Mouse (Mus musculus) right cerebral cortex, postnatal 4 days (tissue): ENCODE results near the gene Tmc8.
"Not testable (repeated sequence)": the region's sequence is repeated elsewhere in the genome, so short reads cannot be mapped to it uniquely, and the experiment has no call there.

Experiments used
- DNase-seq: peaks from one replicate; pipeline ENCODE4 v3.0.0-alpha.2; 2022

Tmc8 gene

DNA sequence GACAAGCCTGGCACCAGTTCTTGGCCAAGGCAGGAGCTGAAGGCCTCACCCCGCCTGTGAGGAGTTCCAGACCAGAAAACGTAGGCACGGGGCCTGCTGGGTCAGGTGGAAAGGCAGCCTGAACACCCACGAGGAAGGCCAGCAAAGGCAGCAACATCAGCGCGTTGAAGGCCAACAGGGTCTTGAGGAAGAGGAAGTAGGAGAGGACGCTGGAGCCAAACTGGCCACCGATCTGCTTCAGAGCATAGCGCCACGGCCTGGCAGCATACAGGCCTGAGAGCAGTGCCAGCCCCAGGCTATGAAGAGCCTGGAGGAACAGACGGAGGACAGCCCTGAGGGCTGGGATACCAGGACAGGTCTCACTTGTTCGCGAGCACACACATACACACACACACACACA is 6.3 kb upstream of the Tmc8 start:
- no peak for DNase-seq

DNA sequence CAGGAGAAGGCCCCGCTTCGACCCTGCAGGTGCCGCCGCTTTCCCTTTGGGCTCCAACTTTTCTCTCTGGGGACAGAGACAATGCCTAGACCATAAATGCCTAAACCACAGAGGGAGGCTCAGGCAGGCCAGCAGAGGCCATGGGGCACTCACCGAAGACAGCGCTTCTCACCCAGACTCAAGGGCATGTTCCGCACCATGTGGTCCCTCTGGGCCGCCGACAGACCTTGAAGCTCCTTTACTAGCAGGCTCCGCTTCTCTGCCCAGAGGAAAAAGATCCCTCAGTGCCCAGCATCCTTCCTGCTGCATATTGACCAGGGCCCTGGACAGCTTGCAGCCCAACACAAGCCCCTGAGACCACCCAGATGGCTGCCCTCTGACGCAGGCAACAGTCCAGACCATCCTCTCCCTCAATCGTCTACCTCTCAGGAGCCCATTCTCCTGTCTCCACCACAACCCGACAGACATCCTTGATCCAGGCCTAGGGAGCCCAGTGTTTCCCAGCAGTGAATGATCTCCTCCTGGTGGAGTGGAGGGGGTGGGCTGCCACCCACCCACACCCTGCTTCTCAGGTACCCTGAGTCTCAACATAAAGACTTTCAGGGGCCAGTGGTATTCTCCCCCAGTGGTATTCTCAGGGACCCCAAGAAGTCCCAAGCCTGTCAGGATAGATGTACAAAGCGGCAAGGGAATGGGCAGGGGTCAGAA is 5.6 kb upstream of the Tmc8 start:
- no peak for DNase-seq

GRCm38 (mm10) chr11:117777111-117777510 is 4.8 kb upstream of the Tmc8 start:
- no peak for DNase-seq

GRCm38 (mm10) chr11:117778031-117778430 is 3.8 kb upstream of the Tmc8 start:
- DNase-seq: no peak

- no peak for DNase-seq
These were observed 2.9 kb upstream of the Tmc8 start for GRCm38 (mm10) chr11:117778851-117779433.

DNA sequence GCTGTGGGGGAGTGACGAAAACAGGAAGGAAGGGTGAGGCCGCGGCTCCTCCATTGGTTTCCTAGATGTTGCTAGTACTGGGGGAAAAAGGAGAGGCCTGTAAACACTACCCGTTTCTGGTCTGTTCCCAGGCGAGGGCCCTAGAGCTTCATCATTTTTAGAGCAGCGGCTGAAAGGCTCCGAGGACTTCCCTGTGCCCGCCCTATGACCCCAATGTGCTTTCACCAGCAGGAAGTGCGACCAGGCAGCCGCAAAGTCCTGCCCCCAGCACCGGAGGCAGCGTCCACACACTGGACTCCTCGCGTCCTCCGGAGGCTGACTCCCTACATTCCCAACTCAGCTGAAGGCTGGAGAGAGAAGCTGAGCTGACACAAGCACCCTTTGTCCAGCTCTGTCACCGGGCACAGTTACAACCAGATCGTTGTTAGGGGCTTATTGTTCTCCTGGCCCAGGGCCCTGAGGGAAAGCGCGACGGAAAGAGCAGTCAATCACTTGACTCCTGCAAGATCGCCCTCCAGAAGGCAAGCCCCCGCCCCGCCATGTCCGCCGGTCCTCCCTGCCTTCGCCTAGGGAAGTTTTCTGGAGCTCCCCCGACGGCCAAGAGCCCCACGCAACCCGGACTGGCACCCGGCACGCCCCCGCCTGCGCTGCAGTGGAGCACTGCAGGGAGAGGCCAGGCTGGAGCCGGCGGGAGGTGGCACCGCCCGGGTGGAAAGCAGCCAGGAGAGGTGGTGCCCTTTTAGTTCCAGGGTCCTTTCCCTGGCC is 2.3 kb upstream of the Tmc8 start:
- DNase-seq: no peak

- no peak for DNase-seq
These were observed 1.7 kb upstream of the Tmc8 start for GRCm38 (mm10) chr11:117780199-117780515.

DNA sequence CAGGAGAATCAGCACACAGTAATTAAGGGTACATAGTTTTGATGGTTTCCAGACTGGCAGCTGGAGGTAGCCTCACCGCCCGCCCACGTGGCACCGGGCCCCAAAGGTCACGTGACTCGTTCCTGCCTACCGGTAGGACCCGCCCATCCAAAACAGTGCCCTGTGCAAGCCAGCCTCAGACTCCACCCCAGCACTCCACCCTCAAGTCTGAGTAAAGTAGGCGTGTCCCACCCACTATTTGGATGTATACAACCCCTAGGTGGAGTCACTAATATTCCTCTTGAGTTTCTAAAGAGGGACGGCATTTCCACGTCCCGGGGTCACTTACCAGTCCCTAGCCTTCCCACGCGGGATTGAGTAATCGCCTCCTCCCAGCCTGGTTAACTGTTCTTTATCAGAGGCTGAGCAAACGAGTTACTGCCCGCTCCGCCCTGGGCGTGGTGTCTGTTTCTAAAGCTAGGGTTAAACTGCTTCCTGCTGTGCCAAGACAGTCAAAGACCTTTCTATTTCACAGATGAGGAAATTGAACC is 1.2 kb upstream of the Tmc8 start:
- no peak for DNase-seq

DNA sequence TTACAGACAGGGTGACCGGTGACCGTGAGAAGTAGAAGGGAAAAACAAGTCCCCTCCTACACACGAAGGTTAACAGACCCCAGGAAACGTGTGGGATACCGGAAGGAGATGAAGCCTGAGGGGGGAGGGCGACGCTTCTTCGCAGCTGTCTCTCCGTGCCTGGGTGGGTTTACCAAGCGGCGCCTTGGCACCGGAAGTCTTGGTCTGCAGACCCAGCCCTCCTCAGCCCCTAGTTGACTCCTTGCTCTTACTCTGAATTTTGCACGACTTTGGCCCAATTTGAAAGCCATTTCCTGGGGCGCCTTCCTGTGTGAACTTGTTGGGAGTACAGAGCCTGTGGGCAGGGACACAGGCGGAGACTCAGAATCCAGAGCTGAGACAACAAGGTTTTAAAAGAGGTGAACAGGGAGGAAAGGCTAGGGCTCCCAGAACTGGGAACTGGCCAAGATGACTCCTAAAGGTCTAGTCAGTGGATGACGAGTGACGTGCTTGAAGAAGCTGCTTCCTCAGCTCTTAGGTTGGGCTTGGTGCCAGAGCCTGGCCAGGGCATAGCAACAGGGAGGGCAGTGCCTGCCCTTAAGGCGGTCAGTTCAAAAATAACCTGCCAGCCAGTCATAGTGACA is 566 bp upstream of the Tmc8 start:
- DNase-seq: no peak

GRCm38 (mm10) chr11:117782705-117783034 is 794 bp downstream of the Tmc8 start:
- no peak for DNase-seq

GRCm38 (mm10) chr11:117783089-117783488 is 1.2 kb downstream of the Tmc8 start:
- peak; percentile 81 for DNase-seq

DNA sequence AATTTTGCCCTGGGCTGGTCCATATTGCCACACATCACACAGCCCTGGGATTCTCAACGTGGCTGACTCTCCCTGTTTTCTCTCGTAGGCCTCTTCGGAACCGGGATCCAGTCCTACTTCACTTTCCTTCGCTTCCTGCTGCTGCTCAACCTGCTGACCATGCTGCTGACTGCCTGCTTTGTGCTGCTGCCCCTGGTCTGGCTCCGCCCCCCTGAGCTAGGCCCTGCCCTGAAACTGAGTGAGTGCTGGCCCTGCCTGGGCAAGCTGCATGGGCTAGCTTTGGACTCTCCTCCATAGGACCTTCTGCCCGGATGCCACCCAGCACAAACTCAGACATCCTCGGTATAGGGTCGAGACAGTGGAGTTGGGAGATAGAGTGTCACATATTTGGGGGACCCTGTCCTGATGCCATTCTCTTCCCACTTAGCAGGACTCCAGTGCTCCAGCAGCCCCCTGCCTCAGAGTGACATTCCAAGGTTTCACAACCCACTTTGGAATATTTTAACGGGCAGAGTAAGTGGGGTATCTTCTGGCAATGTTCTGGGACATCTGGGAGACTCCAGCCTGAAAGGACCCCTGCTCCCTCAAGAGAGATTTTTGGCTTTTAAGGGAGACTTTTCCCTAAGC is 1.9 kb downstream of the Tmc8 start:
- no peak for DNase-seq

DNA sequence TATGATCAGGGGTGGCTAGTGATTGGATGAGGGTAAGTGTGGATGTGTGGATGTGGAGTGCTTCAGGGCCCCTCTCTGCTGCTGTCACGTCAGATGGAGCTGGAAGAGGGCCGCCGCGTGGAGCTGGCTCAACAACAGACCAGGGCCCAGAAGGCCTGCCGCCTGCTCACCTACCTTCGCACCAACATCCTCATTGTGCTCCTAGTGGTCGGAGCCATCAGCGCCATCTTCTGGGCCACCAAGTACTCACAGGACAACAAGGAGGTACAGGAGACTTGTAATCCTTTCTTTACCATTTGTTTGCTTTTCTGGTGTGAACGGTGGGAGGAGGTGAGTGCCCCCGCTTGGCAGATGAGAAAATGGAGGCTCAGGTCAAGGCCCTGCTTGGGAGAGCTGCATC is 4.4 kb downstream of the Tmc8 start:
- no peak for DNase-seq

- DNase-seq: not testable (repeated sequence)
These were observed 6.6 kb downstream of the Tmc8 start for GRCm38 (mm10) chr11:117788481-117788880.

- DNase-seq: peak; percentile 61
These were observed 8.4 kb downstream of the Tmc8 start for GRCm38 (mm10) chr11:117790286-117790685.

- no peak for DNase-seq
These were observed 9.0 kb downstream of the Tmc8 start for GRCm38 (mm10) chr11:117790703-117791440.

GRCm38 (mm10) chr11:117791441-117791761 is 9.5 kb downstream of the Tmc8 start:
- no peak for DNase-seq

DNA sequence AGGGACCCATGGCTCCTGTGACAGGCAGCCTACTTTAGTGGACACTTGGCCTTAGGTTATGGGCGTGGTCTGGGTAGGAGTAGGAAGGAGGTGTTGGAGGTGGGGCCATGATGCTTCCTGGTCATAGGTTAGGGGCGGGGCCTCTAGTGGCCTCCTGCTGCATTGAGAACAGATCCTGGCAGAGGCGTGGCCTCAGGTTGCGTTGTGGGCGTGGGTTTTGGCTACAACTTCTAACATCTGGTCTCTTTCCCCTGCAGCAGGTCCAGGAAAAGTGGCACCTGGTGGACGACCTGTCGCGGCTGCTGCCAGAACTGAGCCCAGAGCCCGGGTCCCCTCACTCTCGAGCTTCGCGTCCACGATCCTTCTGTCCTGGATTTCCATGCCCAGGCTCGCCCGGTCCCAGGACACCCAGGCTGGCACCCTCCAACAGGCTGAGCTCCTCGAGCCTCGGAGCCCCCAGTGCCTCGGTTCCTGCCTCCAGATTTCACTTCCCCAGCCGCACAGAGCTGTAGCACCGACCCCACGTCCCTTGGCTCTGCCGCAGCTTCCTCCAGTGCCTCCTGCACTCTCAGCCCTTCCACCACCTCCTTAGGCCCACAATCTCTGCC is 10.5 kb downstream of the Tmc8 start:
- DNase-seq: no peak

- DNase-seq: no peak
These were observed 12.2 kb downstream of the Tmc8 start for GRCm38 (mm10) chr11:117794035-117794551.

GRCm38 (mm10) chr11:117796954-117797353 is 15.1 kb downstream of the Tmc8 start:
- no peak for DNase-seq

DNA sequence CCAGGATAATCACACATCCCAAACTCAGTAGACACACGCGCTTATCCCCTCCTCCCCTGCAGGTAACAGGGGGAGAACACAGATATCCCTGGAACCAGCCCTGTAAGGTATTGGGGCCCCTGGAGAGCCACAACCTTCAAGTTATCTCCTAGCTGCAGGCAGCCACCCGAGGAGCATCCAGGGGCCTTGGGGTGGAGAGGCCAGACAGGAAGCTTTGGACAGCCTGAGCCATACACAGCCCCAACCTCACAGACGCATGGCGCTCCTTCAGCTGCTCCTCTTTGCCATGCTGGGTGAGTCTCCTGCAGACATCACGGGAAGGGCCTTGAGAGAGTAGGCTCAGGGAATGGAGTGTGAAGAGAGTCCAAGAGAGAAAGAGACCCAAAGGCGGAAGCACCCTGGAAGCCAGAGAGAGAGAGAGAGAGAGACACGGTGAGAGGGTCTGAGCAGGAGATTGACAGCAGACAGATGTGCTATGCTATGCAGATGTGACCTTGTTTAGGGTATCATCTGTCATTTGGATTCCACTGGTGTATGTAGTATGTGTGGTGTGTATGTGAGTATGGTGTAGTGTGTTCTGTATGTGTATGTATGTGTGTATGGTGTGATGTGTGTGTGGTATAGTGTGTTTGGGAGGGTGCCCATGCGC is 15.8 kb downstream of the Tmc8 start, which contains the start of gene 6030468B19Rik:
6030468B19Rik (plus strand) TSS at position 150 of the 649 bp plus-strand sequence.
- no peak for DNase-seq
